Mouse (Mus musculus) liver, adult 2 months (tissue): ENCODE measurements at regions not wholly inside any gene's neighbourhood (a gene's known extent, or its start where the extent isn't known, plus 50 kb on each side); places are given as distances from the start of the nearest gene placed in this dataset.
A peak's percentile ranks its signal among the peaks of the same experiment; 100 is the strongest.

Experiments used
- DNase-seq: peaks from one replicate; pipeline ENCODE4 v3.0.0-alpha.2; 2011; ENCODE audit warnings: low read depth, low spot score; ENCODE audit errors: extremely low read depth
- H3K27ac ChIP-seq: fragments of 200-500 bp; replicated peaks from 2 replicates; pipeline ENCODE4 v1.5.1; 2012; ENCODE audit warnings: low read depth, mild to moderate bottlenecking, control low read depth, inconsistent platforms, low read length; ENCODE audit not compliant: insufficient read depth
- H3K27me3 ChIP-seq: fragments of 200-500 bp; 2 replicates; pipeline ENCODE4 v1.6.1; 2012; ENCODE audit warnings: mild to moderate bottlenecking, moderate library complexity, low read length, inconsistent platforms; ENCODE audit not compliant: control insufficient read depth, insufficient read depth
- H3K36me3 ChIP-seq: fragments of 200-500 bp; 2 replicates; pipeline ENCODE4 v1.6.1; 2012; ENCODE audit warnings: low read length, inconsistent platforms; ENCODE audit not compliant: control insufficient read depth, insufficient read depth
- H3K4me1 ChIP-seq: fragments of 200-500 bp; 2 replicates; pipeline ENCODE4 v1.6.1; 2011; ENCODE audit warnings: low read length; ENCODE audit not compliant: control insufficient read depth, insufficient read depth
- H3K4me3 ChIP-seq: fragments of 200-500 bp; 2 replicates; pipeline ENCODE4 v1.5.1; 2011; ENCODE audit warnings: low read depth, mild to moderate bottlenecking, control low read depth, low read length, moderate library complexity; ENCODE audit not compliant: insufficient read depth
- H3K79me2 ChIP-seq: fragments of 200-500 bp; 2 replicates; pipeline ENCODE4 v1.6.1; 2012; ENCODE audit warnings: inconsistent platforms, mild to moderate bottlenecking, low read length, moderate library complexity; ENCODE audit not compliant: control insufficient read depth, insufficient read depth
- H3K9ac ChIP-seq: fragments of 200-500 bp; 2 replicates; pipeline ENCODE4 v1.6.1; 2012; ENCODE audit warnings: low read depth, mild to moderate bottlenecking, control low read depth, inconsistent platforms, low read length
- CTCF ChIP-seq: fragments of 200-500 bp; IDR thresholded peaks from 2 replicates; pipeline ENCODE4 v1.5.1; 2011; ENCODE audit warnings: low read depth, low read length, control low read depth
- POLR2A ChIP-seq: fragments of 200-500 bp; IDR thresholded peaks from 2 replicates; pipeline ENCODE4 v1.6.1; 2011; ENCODE audit warnings: low read length, control low read depth; ENCODE audit not compliant: insufficient read depth; ENCODE audit errors: extremely low read depth
- WGBS: fragments of 180-500 bp; shearing (Covaris S2); methylation state at CpG from one replicate; pipeline ENCODE4 v1.1.7; 2018; 5-methylcytosine and 5-hydroxymethylcytosine counted together

DNA sequence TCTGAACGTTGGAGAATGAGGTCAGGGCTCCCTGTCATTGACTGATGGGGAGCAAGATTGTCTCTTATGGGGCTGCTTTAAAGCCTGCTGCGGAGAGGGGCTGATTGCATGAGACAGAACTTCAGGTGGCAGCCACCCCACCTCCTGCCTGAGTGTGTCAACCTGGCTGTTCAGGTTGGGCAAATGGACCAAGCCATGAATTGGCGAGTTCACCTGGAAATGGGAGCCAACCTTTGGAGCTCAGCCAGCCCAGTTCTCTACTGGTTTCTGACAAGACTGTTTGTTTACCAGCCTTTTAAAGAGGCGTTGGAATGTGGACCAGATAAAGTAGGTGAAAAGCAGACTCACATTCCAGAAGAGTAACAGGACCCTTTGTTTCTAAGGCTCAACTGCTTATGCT, 180.3 kb downstream of the Tmx1 start:
- Histone ChIP-seq H3K9ac (no peak overlapping the region), H3K4me3 (no peak overlapping the region), H3K27ac (no peak overlapping the region), H3K79me2 (no peaks in the 10 kb centered on the region), H3K27me3 (no peaks in the 10 kb centered on the region), H3K36me3 (no peaks in the 10 kb centered on the region), H3K4me1 (peaks cover 2% of the 10 kb centered on the region; the same call in 1 of the 2 replicates)
- WGBS, result 17% methylated on average over 4 of the region's 4 CpGs
- peak; percentile 87 for DNase-seq
- TF ChIP-seq CTCF, result no peak
- no peak for TF ChIP-seq POLR2A

DNA sequence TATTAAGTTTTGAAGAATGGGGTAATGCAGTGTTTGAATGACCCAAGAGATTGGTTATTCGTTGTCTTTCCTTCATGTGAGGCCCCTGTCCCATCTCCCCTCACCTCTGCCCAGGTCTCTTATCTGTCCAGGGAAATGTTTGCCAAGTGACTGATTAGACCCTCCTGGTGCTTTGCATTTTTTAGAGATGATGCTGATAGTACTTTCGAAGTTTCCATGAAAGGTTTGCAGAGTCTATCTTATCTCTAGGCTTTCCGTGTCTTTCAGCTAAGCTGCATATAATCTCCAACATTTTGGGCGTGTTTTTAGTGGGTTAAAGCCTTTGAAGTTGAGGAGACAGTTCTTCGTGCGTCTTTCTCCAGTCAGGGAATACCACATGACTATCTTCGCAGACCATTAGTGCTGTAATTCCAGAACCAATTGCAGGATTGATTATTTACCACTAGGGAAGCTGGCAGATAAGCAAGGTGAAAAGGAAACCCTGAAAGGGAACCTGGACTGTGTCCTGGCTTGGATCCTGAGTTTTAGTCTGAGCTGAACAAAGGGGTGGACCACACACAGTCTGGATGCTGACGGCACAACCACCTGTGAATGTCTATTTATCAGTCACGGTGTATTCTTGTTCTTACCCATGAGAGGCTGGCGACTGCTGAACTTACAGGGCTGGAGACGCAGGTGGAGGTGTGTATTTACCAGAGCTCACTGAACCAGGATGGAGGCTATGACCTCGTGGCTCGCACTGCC, 180.9 kb downstream of the Tmx1 start:
- H3K9ac ChIP-seq, result no peak overlapping the region
- no peaks in the 10 kb centered on the region for H3K79me2 ChIP-seq
- H3K4me3 ChIP-seq, result no peak overlapping the region
- DNase-seq, result peak; percentile 68
- H3K4me1 ChIP-seq, result peaks cover 2% of the 10 kb centered on the region; the same call in 1 of the 2 replicates
- H3K27me3 ChIP-seq, result no peaks in the 10 kb centered on the region
- TF ChIP-seq POLR2A (no peak), CTCF (no peak)
- H3K27ac ChIP-seq, result no peak overlapping the region
- H3K36me3 ChIP-seq, result no peaks in the 10 kb centered on the region
- 12% methylated on average over 13 of the region's 13 CpGs for WGBS

DNA sequence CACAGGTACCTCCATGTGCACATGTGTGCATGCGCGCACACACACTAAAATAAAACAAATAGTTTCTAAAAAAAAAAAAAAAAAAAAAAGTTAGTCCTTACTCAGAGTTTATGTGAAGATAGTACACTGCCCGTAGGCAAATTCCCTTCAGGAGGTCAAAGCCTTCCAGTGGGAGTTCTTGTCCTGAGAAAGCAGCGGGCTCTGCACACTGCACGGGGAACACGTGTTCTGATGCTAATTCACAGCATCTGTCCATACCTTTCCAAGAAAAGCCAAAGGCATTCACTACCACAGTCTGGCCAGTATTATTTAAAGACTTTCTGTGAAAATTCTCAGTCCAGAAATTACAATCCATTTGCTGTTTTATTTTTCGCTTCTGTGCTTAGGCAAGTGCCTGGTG, 183.1 kb downstream of the Tmx1 start:
- TF ChIP-seq CTCF, result no peak
- TF ChIP-seq POLR2A, result no peak
- no peak overlapping the region for H3K9ac ChIP-seq
- WGBS, result 97% methylated on average over 7 of the region's 7 CpGs

DNA sequence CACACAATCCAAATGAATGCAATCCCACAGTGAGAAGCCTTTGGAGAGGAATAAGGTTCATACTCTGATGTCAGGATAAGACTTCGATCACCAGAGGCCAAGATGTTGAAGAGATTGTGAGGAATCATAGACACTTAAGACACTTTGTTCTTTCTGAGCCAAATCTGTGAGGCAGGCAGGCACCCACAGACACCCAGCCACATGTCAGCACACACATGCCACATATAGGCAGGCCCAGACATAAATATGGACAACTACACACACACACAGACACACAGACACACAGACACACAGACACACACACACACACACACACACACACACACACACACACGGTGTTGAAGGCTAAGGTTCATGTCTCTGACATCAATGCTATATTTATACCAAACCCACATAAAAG, 185.1 kb upstream of the Frmd6 start:
- Histone ChIP-seq H3K36me3 (no peaks in the 10 kb centered on the region), H3K4me3 (no peak overlapping the region), H3K27ac (no peak overlapping the region), H3K79me2 (no peaks in the 10 kb centered on the region), H3K9ac (no peak overlapping the region), H3K27me3 (no peaks in the 10 kb centered on the region), H3K4me1 (no peaks in the 10 kb centered on the region)
- DNase-seq, result no peak
- no peak for TF ChIP-seq CTCF
- 86% methylated on average over 2 of the region's 2 CpGs for WGBS

More for the DNA sequence above, 183.1 kb downstream of the Tmx1 start:
- H3K4me3 ChIP-seq, result no peak overlapping the region
- DNase-seq, result no peak
- peaks cover 2% of the 10 kb centered on the region; the same call in 1 of the 2 replicates for H3K4me1 ChIP-seq
- H3K79me2 ChIP-seq, result no peaks in the 10 kb centered on the region
- H3K27ac ChIP-seq, result no peak overlapping the region
- H3K27me3 ChIP-seq, result no peaks in the 10 kb centered on the region
- no peaks in the 10 kb centered on the region for H3K36me3 ChIP-seq

DNA sequence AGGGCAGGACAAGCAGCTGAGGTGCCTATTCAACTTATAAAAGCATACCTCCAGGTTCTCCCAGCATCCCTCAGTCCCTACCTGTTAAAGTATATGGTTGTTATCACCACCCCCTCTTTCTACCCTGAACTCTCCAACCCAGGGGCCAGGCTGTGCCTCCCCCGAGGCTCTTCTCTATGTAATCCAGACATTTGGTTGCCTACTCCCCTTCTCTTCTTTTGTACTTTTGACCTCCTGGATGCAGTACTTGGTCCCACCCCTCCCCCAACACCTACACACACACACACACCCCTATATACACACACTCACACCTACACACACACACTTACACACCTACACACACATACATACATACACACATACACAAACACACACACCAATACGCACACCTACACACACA, 180.4 kb upstream of the Frmd6 start:
- Histone ChIP-seq H3K79me2 (no peaks in the 10 kb centered on the region), H3K9ac (no peak overlapping the region), H3K27me3 (no peaks in the 10 kb centered on the region), H3K4me1 (no peaks in the 10 kb centered on the region), H3K27ac (no peak overlapping the region), H3K4me3 (no peak overlapping the region), H3K36me3 (no peaks in the 10 kb centered on the region)
- no peak for TF ChIP-seq POLR2A
- TF ChIP-seq CTCF, result no peak
- 92% methylated on average over 2 of the region's 2 CpGs for WGBS
- no peak for DNase-seq

DNA sequence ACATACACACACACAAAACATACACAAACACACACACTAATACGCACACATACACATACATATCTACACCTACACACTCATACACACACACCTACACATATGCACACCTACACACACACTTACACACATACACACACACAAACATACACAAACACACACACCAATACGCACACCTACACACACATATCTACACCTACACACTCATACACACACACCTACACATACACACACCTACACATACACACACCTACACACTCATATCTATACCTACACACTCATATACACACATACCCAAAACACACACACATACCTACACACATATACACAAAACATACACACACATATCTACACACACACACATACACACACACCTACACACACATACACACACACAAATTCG, 179.9 kb upstream of the Frmd6 start:
- no peaks in the 10 kb centered on the region for H3K36me3 ChIP-seq
- no peak for DNase-seq
- WGBS, result 73% methylated on average over 3 of the region's 3 CpGs
- no peaks in the 10 kb centered on the region for H3K4me1 ChIP-seq
- H3K27ac ChIP-seq, result no peak overlapping the region
- TF ChIP-seq CTCF (no peak), POLR2A (no peak)
- H3K9ac ChIP-seq, result no peak overlapping the region
- H3K79me2 ChIP-seq, result no peaks in the 10 kb centered on the region
- no peaks in the 10 kb centered on the region for H3K27me3 ChIP-seq
- no peak overlapping the region for H3K4me3 ChIP-seq
